Mouse (Mus musculus) Patski (cell line): ENCODE results near the gene Ptprn2. TPM values are rescaled to one million over a fixed set of nuclear protein-coding genes. Genes with fewer than 3 reads are reported as not detected.

Experiments used
- ATAC-seq: fragments of 100-300 bp; one replicate; pipeline ENCODE4 v1.8.0; 2021
- CTCF ChIA-PET: fragments of 350-600 bp; sonication (Branson Sonifier 250); formaldehyde crosslinking; loops from one replicate; lab custom pipeline; 2022; ENCODE audit warnings: inconsistent platforms; lab: Charles Lee
- POLR2A ChIA-PET: fragments of 350-600 bp; sonication (Branson Sonifier 250); formaldehyde crosslinking; loops from one replicate; lab custom pipeline; 2022; ENCODE audit warnings: antibody characterized with exemption, inconsistent platforms; lab: Charles Lee
- DNase-seq: peaks from one replicate; pipeline ENCODE4 v3.0.0-alpha.2; 2011; ENCODE audit warnings: low read depth, low spot score
- H3K27me3 ChIP-seq: fragments of 371-371 bp; one replicate; pipeline ENCODE4 v1.5.1; 2021
- CTCF ChIP-seq: fragments of 100-300 bp; IDR thresholded peaks from one replicate; pipeline ENCODE4 v1.5.1; 2021
- in situ Hi-C: fragments of 300-500 bp; cut with MboI; formaldehyde crosslinking; loops from 3 replicates; pipeline ENCODE4 v1.11.1; 2018; ENCODE audit warnings: low pct_unique_long_range_greater_than_20kb, mixed read lengths
- polyA plus RNA-seq: library from polyadenylated mRNA; unstranded; gene quantifications from one replicate; pipeline ENCODE4 v1.2.3, GENCODE M21; 2021

Gene Ptprn2
- polyA plus RNA-seq, 1 experiment from 2014 or later: not detected

DNA sequence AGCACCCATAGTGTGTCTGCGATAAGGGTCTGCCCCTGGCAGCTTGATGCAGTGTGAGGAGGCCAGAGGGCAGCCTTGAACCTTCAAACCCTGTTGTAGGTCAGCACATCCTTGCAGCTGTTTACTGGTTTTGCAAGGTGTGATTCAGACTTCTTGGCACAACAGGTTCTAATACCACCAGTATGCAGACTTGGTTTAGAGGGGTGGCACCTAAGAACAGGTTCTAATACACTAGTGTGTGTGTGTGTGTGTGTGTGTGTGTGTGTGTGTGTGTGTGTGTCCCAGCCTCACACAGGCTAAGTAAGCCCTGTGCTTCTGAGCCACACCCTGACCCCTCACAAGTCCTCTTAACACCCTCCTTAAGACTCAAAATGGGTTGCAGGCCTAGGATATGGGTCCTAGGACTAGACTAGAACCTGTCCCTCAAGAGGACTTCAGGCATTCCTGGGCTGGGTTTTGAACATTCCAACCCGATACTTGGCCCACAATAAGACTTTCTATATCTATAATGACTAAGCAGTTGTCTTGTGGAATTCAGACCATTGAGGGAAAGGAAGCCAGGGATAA lies 770.3 kb downstream of the Ptprn2 start:
- ChIA-PET POLR2A (no interaction called here), CTCF (no interaction called here)
- no peak for DNase-seq
- TF ChIP-seq CTCF: no peak
- H3K27me3 ChIP-seq: peaks cover 4% of the 10 kb centered on the region
- ATAC-seq: no peak
- in situ Hi-C loops: no loop called here

DNA sequence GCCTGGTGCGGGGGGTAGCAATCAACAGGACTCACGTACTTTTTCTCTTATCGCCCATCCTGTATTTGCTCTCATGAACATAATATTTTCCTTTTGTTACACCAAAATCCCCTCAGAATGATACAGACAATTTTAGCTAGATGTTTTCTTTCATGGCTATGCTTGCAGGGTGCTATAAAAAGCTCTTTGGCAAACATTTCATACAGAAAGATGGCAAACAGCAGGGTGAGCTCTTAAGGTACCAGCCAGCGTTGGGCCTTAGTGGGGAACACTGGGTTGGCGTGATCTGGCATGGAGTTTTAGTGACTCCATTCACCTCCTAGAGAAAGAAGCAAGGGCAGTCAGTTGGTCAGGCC lies 771.3 kb downstream of the Ptprn2 start:
- in situ Hi-C loops: no loop called here
- ChIA-PET POLR2A (no interaction called here), CTCF (no interaction called here)
- ATAC-seq (no peak), DNase-seq (no peak)
- H3K27me3 ChIP-seq: peaks cover 4% of the 10 kb centered on the region
- TF ChIP-seq CTCF: no peak

- DNase-seq (no peak), ATAC-seq (no peak)
- TF ChIP-seq CTCF: no peak
- ChIA-PET POLR2A (no interaction called here), CTCF (no interaction called here)
- H3K27me3 ChIP-seq: peaks cover 4% of the 10 kb centered on the region
- in situ Hi-C loops: no loop called here
These were observed 771.8 kb downstream of the Ptprn2 start for GRCm38 (mm10) chr12:117257205-117257920.

DNA sequence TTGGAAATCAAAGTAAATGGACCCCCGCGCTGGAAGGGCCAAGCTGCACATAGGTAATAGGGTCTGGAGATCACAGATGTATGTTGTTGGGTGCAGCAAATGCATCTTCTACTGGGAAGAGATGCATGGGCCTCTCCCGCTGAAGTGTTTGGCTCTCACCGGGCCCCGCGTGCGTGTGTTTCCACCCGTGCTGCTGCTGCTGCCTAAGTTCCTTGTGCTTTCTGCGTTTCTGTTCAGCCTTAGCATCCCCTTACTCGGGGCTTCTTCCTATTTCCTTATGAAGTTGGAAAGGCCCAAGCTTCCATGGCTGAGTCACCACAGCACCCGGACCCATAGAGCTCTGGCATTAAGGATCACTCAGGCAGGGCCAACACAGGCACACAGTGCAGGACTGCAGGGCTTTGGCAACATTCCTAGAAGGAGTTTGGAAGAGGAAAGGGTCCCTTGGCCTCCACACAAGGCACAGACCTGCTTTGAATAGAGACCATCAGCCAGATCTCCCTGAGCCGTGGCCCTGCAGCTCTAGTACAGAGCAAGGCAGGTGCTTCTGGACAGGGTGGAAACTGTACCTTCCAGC lies 772.5 kb downstream of the Ptprn2 start:
- no peak for TF ChIP-seq CTCF
- DNase-seq (no peak), ATAC-seq (no peak)
- H3K27me3 ChIP-seq: peaks cover under 1% of the 10 kb centered on the region
- ChIA-PET POLR2A (no interaction called here), CTCF (no interaction called here)
- in situ Hi-C loops: no loop called here

DNA sequence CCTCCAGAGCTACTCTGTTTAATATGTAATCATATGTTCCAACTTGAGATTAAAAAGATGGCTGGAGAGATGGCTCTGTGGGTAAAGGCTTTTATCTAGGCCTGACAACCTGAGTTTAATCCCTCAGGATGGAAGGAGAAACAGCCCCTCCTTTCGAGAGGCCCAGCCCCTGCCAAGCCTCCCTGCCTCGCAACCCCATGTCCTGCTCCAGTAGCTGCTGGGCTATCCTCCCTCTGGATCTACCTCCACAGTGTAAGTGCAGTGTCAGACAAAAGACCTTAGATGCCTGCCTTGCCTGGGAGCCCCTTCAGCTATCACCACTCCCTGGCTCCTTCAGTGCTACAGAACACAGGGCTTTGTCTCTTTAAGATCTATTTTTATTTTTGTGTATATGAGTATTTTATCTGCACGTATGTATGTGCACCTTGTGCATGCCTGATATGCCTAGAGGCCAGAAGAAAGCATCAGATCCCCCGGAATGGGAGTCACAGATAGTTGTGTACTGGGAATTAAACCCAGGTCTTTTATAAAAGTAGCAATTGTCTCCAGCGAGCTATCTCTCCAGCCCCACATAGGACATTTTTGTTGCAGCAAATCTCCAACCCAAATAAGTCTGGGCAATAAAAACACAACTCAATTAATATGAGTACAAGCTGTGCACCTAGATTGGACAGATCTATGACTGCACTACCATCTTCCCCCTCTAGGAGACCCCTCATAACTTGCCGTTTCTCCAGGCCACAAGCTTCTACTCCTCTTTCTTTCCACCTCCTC lies 775.1 kb downstream of the Ptprn2 start:
- POLR2A ChIA-PET: no interaction called here
- no peak for DNase-seq
- in situ Hi-C loops: no loop called here
- no peak for ATAC-seq
- TF ChIP-seq CTCF: no peak
- no peaks in the 10 kb centered on the region for H3K27me3 ChIP-seq
- CTCF ChIA-PET: no interaction called here

- ChIA-PET POLR2A (no interaction called here), CTCF (no interaction called here)
- no peak for TF ChIP-seq CTCF
- in situ Hi-C loops: no loop called here
- ATAC-seq (no peak), DNase-seq (no peak)
- no peaks in the 10 kb centered on the region for H3K27me3 ChIP-seq
These were observed 775.6 kb downstream of the Ptprn2 start for GRCm38 (mm10) chr12:117261165-117261440.

DNA sequence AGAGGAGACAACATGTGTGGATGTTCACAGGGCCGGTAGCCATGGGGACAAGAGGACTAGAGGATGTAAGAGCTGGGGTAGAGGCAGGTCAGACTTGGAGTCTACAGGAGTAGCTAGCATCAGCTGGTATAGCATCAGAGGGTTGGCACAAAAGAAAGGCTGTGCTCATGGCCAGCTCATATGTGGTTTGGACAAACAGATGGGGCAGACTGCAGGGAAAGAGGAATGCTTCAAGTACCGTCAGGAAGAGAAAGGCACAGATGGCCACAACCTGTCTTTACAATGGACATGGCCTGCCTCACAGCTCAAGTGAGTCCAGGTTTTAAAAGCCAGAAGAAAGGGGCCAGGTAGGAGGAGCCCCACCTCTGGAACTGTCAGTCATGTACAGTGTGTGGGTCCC lies 776.5 kb downstream of the Ptprn2 start:
- H3K27me3 ChIP-seq: no peaks in the 10 kb centered on the region
- ATAC-seq: no peak

DNA sequence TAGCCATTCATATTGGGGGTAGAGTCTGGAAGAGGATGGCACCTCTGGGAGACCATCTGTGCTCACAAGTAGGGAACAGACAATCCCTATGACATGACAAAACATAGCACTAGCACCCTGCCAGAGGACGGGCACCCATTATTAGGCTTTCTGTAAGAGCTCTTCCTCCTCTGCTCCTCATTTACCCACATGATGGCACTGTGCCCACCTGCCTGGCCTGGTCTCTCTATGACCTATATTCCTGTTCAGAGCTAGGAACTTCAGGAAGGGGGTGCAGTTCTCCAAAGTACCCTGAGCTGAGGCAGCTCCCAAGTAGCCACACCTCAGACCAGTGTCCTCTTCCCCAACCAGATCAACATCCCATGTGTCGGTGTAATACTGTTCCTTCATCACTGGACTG lies 777.6 kb downstream of the Ptprn2 start:
- TF ChIP-seq CTCF: no peak
- POLR2A ChIA-PET: no interaction called here
- DNase-seq (no peak), ATAC-seq (no peak)
- CTCF ChIA-PET: no interaction called here
- in situ Hi-C loops: no loop called here
- no peaks in the 10 kb centered on the region for H3K27me3 ChIP-seq

More for the DNA sequence above, 776.5 kb downstream of the Ptprn2 start:
- no peak for DNase-seq
- ChIA-PET CTCF (no interaction called here), POLR2A (no interaction called here)
- no peak for TF ChIP-seq CTCF
- in situ Hi-C loops: no loop called here

- no peak for DNase-seq
- no peak for TF ChIP-seq CTCF
- H3K27me3 ChIP-seq: no peaks in the 10 kb centered on the region
- POLR2A ChIA-PET: no interaction called here
- CTCF ChIA-PET: no interaction called here
- in situ Hi-C loops: no loop called here
- ATAC-seq: no peak
These were observed 779.7 kb downstream of the Ptprn2 start for GRCm38 (mm10) chr12:117265211-117265610.

- DNase-seq: no peak
- ATAC-seq: no peak
- POLR2A ChIA-PET: no interaction called here
- CTCF ChIA-PET: no interaction called here
- H3K27me3 ChIP-seq: no peaks in the 10 kb centered on the region
- TF ChIP-seq CTCF: no peak
- in situ Hi-C loops: no loop called here
These were observed 783.1 kb downstream of the Ptprn2 start for GRCm38 (mm10) chr12:117268543-117269172.

GRCm38 (mm10) chr12:117269310-117269709 lies 783.8 kb downstream of the Ptprn2 start:
- ATAC-seq: no peak

More at GRCm38 (mm10) chr12:117269310-117269709, 783.8 kb downstream of the Ptprn2 start:
- POLR2A ChIA-PET: no interaction called here
- no peak for DNase-seq
- in situ Hi-C loops: no loop called here
- TF ChIP-seq CTCF: no peak
- CTCF ChIA-PET: no interaction called here
- no peaks in the 10 kb centered on the region for H3K27me3 ChIP-seq
